Mouse (Mus musculus) kidney, adult 2 months (tissue): ENCODE measurements around the gene Fxyd5. TPM values are rescaled to one million over a fixed set of nuclear protein-coding genes. Genes with fewer than 3 reads are reported as not detected.
A peak's percentile ranks its signal among the peaks of the same experiment; 100 is the strongest.

Source experiments
- DNase-seq: peaks from one replicate; pipeline ENCODE4 v3.0.0; 2021
- H3K27ac ChIP-seq: fragments of 200-500 bp; 2 replicates; pipeline ENCODE4 v1.5.1; 2012; ENCODE audit warnings: low read depth, low read length, control low read depth, inconsistent platforms; ENCODE audit not compliant: insufficient read depth
- H3K27me3 ChIP-seq: fragments of 200-500 bp; replicated peaks from 2 replicates; pipeline ENCODE4 v1.6.1; 2012; ENCODE audit warnings: mild to moderate bottlenecking, moderate library complexity, low read length, inconsistent platforms; ENCODE audit not compliant: control insufficient read depth, insufficient read depth
- H3K36me3 ChIP-seq: fragments of 200-500 bp; 2 replicates; pipeline ENCODE4 v1.6.1; 2012; ENCODE audit warnings: mild to moderate bottlenecking, moderate library complexity, low read length, inconsistent platforms; ENCODE audit not compliant: control insufficient read depth, insufficient read depth
- H3K4me1 ChIP-seq: fragments of 200-500 bp; 2 replicates; pipeline ENCODE4 v1.6.1; 2011; ENCODE audit warnings: low read length; ENCODE audit not compliant: control insufficient read depth, insufficient read depth
- H3K4me3 ChIP-seq: fragments of 200-500 bp; 2 replicates; pipeline ENCODE4 v1.5.1; 2011; ENCODE audit warnings: mild to moderate bottlenecking, low read depth, low read length, control low read depth; ENCODE audit not compliant: insufficient read depth
- CTCF ChIP-seq: fragments of 200-500 bp; conservative IDR thresholded peaks from 2 replicates; pipeline ENCODE4 v1.5.1; 2011; ENCODE audit warnings: low read depth, mild to moderate bottlenecking, control low read depth, low read length, moderate library complexity, mixed read lengths; ENCODE audit not compliant: insufficient read depth, insufficient read length
- POLR2A ChIP-seq: fragments of 200-500 bp; IDR thresholded peaks from one replicate; pipeline ENCODE4 v1.6.1; 2011; ENCODE audit warnings: low read depth, low read length, control low read depth
- WGBS: fragments of 180-500 bp; shearing (Covaris S2); methylation state at CpG from one replicate; pipeline ENCODE4 v1.1.7; 2018; 5-methylcytosine and 5-hydroxymethylcytosine counted together
- polyA plus RNA-seq: library from polyadenylated mRNA; depleted of rRNA; stranded (reverse); fragments of >200 nt; gene quantifications from 2 replicates; pipeline ENCODE4 v1.2.3, GENCODE M21; 2012

Fxyd5 gene
- polyA plus RNA-seq, 1 experiment: 54.2 TPM

DNA sequence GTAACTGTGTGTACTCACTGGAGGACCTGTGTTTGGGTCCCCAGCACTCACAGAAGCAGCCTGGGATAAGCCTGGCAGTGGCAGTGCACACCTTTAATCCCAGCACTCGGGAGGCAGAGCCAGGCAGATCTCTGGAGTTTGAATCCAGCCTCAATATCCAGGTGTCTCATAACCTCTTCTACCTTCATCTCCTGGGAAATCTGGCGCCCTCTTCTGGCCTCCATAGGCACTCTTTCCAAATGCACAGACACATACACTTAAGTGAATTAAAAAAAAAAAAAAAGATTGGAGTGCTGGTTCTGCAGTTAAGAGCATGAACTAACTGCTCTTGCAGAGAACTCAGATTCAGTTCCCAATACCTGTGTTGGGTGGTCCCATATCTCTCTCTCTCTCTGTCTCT lies 11.6 kb downstream of the Fxyd5 start:
- WGBS: 76% methylated on average over 2 of the region's 2 CpGs
- no peak for DNase-seq
- H3K27me3 ChIP-seq: no peaks in the 10 kb centered on the region
- no peak overlapping the region for H3K4me3 ChIP-seq
- no peaks in the 10 kb centered on the region for H3K4me1 ChIP-seq
- no peaks in the 10 kb centered on the region for H3K36me3 ChIP-seq
- TF ChIP-seq CTCF: 0 out of 2 replicates have a peak, but pooled peaks have one; percentile 1
- no peak for TF ChIP-seq POLR2A
- no peak overlapping the region for H3K27ac ChIP-seq

DNA sequence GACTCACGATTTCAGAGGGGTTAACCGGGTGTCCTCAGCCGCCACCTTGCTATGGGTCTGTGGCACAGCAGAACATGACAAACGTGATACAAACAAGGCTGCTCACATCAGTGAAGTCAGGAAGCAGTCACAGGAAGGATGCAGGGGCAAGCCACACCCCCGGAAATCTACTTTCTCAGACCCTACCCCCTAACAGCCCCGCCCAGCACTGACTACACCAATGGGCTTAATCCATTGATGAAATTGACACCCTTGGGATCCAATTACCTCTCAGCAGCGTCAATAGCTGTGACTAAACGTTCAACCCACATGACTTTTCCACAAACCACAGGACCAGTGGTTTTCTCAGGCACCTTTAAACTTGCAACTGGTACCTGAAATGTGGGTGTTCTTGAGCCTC lies 13.7 kb downstream of the Fxyd5 start:
- TF ChIP-seq CTCF (no peak), POLR2A (no peak)
- Histone ChIP-seq H3K4me3 (no peak overlapping the region), H3K4me1 (no peaks in the 10 kb centered on the region), H3K36me3 (no peaks in the 10 kb centered on the region), H3K27ac (no peak overlapping the region), H3K27me3 (no peaks in the 10 kb centered on the region)
- no peak for DNase-seq
- 75% methylated on average over 8 of the region's 8 CpGs for WGBS

DNA sequence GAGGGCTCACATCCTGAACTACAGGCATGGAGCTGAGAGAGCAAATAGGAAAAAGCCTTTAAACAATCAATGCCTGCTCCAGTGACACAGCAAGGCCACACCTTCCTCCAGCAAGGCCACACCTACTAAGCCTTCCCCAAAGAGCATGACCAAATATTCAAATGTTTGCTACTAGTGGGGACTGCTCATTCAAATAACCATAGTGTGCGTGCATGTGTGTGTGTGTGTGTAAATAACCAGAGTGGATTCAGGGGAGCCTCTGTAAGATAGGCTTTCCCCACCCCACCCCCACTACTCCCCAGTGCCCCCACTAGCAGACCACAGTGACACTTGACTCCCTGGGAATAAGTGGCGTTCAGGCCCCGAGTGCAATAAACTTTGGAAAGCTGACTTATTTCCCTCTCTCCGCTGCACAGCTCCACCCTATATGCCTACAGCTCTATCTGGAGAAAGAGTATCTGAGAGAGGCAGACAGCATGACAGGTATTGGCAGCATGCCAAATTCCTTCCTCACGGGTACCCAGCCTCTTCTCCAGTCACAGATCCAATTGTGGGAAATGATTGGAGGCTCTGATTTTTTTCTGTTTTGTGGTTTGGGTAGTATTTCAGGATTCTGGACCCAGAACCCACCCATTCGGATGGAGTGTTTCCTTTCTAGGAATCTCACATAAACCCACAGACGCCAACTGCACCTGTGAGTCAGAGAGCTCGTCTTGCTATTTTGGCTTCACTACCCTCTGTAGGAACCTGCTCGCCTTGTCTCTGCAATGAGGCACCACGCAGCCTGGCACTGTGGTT lies 25.0 kb downstream of the Fxyd5 start:
- TF ChIP-seq POLR2A (no peak), CTCF (no peak)
- Histone ChIP-seq H3K4me1 (no peaks in the 10 kb centered on the region), H3K4me3 (no peak overlapping the region), H3K27ac (no peak overlapping the region), H3K27me3 (no peaks in the 10 kb centered on the region), H3K36me3 (no peaks in the 10 kb centered on the region)
- 35% methylated on average over 10 of the region's 10 CpGs for WGBS
- peak; percentile 28 for DNase-seq

DNA sequence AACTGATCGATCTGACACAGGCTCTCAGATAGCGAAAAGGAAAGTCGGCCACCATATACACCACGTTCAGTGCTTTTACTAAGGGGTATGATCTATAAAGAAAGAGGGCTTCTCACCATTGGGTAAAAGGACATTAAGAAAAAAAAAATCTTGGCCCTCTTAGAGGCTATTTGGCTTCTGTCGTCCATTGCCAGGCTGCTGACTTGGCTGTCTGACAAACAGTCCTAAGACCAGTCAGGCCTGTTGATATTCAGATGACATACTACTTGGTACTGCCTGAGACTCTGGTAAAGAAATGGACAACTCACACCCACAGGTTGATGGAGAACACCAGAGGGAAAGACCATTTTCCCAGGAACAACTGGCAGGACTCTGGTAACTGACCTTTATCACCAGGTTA lies 29.3 kb downstream of the Fxyd5 start:
- Histone ChIP-seq H3K4me3 (no peak overlapping the region), H3K36me3 (no peaks in the 10 kb centered on the region), H3K27me3 (no peaks in the 10 kb centered on the region), H3K4me1 (no peaks in the 10 kb centered on the region), H3K27ac (no peak overlapping the region)
- WGBS: 72% methylated on average over 5 of the region's 5 CpGs
- no peak for DNase-seq
- TF ChIP-seq CTCF (no peak), POLR2A (no peak)

DNA sequence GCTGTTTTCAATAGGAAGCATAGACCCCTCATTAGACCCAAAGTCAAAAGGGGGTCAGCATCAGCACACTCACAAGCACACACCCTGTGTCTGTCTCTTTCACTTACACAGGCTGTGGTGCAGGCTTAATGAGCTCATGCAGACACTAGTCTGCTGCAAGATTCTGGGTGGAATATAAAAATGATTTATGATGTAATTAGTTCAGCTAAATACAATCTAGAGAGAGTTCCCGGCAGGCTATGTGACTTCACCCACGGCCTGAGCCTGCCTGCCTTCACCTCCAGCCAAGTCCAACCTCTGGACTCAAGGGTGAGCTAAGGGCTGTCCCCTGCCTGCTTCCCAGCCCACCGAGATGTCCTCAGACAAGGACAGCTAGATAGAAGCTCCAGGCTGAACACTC lies 33.4 kb downstream of the Fxyd5 start:
- Histone ChIP-seq H3K36me3 (no peaks in the 10 kb centered on the region), H3K4me3 (no peak overlapping the region), H3K27ac (no peak overlapping the region), H3K4me1 (no peaks in the 10 kb centered on the region), H3K27me3 (no peaks in the 10 kb centered on the region)
- 19% methylated on average over 3 of the region's 3 CpGs for WGBS
- no peak for DNase-seq
- TF ChIP-seq POLR2A (no peak), CTCF (no peak)

DNA sequence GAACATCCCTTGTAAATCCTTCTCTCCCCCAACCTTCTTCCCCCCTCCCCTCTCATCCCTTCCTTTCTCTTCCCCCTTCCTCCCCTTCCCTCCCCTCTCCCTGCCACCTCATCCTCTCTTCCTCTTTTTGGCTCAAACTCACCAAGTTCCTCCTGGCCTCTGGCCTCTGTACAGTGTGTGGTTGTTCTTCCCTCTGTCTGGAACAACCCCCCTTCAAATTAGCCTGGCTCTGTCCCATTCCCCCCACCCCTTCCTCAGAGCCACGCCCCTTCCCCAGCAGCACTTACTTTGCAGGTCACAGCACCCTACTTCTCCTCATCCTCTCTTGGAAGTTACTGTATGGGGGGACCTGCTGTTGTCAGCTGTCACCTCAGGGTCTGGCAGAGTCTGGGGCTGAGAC lies 34.1 kb downstream of the Fxyd5 start:
- DNase-seq: peak; percentile 15
- Histone ChIP-seq H3K27me3 (no peaks in the 10 kb centered on the region), H3K27ac (no peak overlapping the region), H3K4me1 (no peaks in the 10 kb centered on the region), H3K36me3 (no peaks in the 10 kb centered on the region), H3K4me3 (no peak overlapping the region)
- TF ChIP-seq POLR2A: no peak
- 58% methylated on average over 1 of the region's 1 CpGs for WGBS

DNA sequence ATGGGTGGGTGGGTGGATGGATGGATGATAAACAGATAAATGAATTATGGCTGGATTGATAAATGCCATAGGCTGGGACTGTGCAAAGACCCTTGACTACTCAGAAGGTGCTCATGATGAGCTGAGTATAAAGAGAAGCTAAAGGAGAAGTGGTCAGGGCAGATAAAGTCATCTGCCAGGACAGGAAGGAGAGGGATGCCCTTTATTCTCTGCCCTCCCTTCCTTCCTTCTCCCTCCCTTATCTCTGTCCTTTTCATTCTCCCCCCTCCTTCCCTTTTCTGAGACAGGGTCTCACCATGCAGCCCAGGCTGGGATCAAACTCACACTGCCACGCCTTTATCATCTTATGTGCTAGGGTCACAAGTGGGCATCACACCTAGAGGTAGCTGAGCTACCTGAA lies 34.5 kb downstream of the Fxyd5 start:
- Histone ChIP-seq H3K4me1 (no peaks in the 10 kb centered on the region), H3K36me3 (no peaks in the 10 kb centered on the region), H3K27ac (no peak overlapping the region), H3K4me3 (no peak overlapping the region), H3K27me3 (no peaks in the 10 kb centered on the region)
- WGBS: 94% methylated on average over 1 of the region's 1 CpGs
- TF ChIP-seq CTCF (no peak), POLR2A (no peak)
- no peak for DNase-seq
